Mouse (Mus musculus) monocyte, adult 5-6 weeks (primary cell): ENCODE data around the gene 1700086D15Rik. TPM values are rescaled to one million over a fixed set of nuclear protein-coding genes. Genes with fewer than 3 reads are reported as not detected.

Source experiments
- total RNA-seq: library from RNA; stranded (forward); fragments of 200-1000, 200-491, 200-594 nt; gene quantifications from 3 replicates; pipeline ENCODE4 v1.2.3, GENCODE M21; 2017

1700086D15Rik gene
- total RNA-seq, 1 experiment from 2014 or later = not detected

Other genes starting within 250 kb of the 1700086D15Rik start
- 14.5 to 20.3 TPM (median 16.2 TPM) in 3 replicates for gene Elac2, start 180.9 kb downstream of the 1700086D15Rik start, total RNA-seq
- gene Arhgap44, start 3.1 kb upstream of the 1700086D15Rik start, total RNA-seq = not detected in 3 replicates
- gene Myocd, start 110.1 kb upstream of the 1700086D15Rik start, total RNA-seq = not detected in 3 replicates